Mouse (Mus musculus): Measurements from ENCODE around the gene Tmem39b. TPM values are rescaled to one million over a fixed set of nuclear protein-coding genes. Genes with fewer than 3 reads are reported as not detected.

Gene Tmem39b
- polyA plus RNA-seq, 1 experiment: not detected

- Histone ChIP-seq H3K27ac (ENCODE audit: insufficient read depth, low read depth, low read length) (no peak overlapping the region), H3K4me1 (ENCODE audit: control insufficient read depth, insufficient read depth, low read length) (peaks cover 9% of the 10 kb centered on the region), H3K4me3 (ENCODE audit: insufficient read depth, low read depth, low read length) (no peak overlapping the region)
- 37% methylated on average over 1 of the region's 1 CpGs for WGBS
- TF ChIP-seq CTCF (IDR thresholded peaks at IDR 0.05; ENCODE audit: insufficient read depth, low read depth, low read length) (no peak), POLR2A (IDR thresholded peaks at IDR 0.05; ENCODE audit: insufficient read depth, low read depth, low read length) (no peak)
Measured at GRCm38 (mm10) chr4:129700216-129700615, 3.6 kb upstream of the Tmem39b start.

DNA sequence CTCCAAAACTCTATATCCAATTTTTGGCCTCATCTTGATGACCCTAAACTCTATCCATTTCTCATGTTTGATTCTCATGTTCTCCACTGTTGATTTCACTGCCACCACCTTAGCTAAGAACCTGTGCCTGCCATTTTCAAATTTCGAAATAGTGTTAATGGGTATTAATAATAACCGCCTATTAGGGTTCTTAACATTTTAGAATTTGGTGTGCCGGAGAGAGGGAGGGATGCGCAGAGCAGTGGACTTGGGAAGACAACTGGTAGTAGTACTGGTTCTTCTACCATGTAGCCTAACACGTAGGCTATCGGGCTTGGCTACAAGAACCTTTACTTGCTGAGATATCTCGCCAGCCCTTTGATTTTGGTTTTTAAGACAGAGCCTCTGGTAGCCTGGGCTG is 553 bp upstream of the Tmem39b start:
- Histone ChIP-seq H3K27ac (ENCODE audit: insufficient read depth, low read depth, low read length) (peak overlapping the region; percentile 60), H3K4me3 (ENCODE audit: insufficient read depth, low read depth, low read length) (no peak overlapping the region), H3K4me1 (ENCODE audit: control insufficient read depth, insufficient read depth, low read length) (peaks cover 10% of the 10 kb centered on the region)
- WGBS: 78% methylated on average over 7 of the region's 7 CpGs
- no peak for TF ChIP-seq POLR2A (IDR thresholded peaks at IDR 0.05; ENCODE audit: insufficient read depth, low read depth, low read length)
- TF ChIP-seq CTCF (IDR thresholded peaks at IDR 0.05; ENCODE audit: insufficient read depth, low read depth, low read length): no peak

- TF ChIP-seq POLR2A (IDR thresholded peaks at IDR 0.05; ENCODE audit: insufficient read depth, low read depth, low read length) (no peak), CTCF (IDR thresholded peaks at IDR 0.05; ENCODE audit: insufficient read depth, low read depth, low read length) (no peak)
- WGBS: 18% methylated on average over 6 of the region's 6 CpGs
- no peak overlapping the region for H3K27ac ChIP-seq (ENCODE audit: insufficient read depth, low read depth, low read length)
- peak overlapping the region; percentile 83 for H3K4me3 ChIP-seq (ENCODE audit: insufficient read depth, low read depth, low read length)
- H3K4me1 ChIP-seq (ENCODE audit: control insufficient read depth, insufficient read depth, low read length): peaks cover 7% of the 10 kb centered on the region; the same call in 1 of the 2 replicates
Measured at GRCm38 (mm10) chr4:129695815-129696157, 852 bp downstream of the Tmem39b start.

GRCm38 (mm10) chr4:129684531-129684930 is 12.1 kb downstream of the Tmem39b start:
- Histone ChIP-seq H3K27ac (ENCODE audit: insufficient read depth, low read depth, low read length) (no peak overlapping the region), H3K4me3 (ENCODE audit: insufficient read depth, low read depth, low read length) (no peak overlapping the region), H3K4me1 (ENCODE audit: control insufficient read depth, insufficient read depth, low read length) (no peaks in the 10 kb centered on the region)
- no peak for TF ChIP-seq POLR2A (IDR thresholded peaks at IDR 0.05; ENCODE audit: insufficient read depth, low read depth, low read length)
- TF ChIP-seq CTCF (IDR thresholded peaks at IDR 0.05; ENCODE audit: insufficient read depth, low read depth, low read length): no peak
- WGBS: 94% methylated on average over 6 of the region's 6 CpGs

DNA sequence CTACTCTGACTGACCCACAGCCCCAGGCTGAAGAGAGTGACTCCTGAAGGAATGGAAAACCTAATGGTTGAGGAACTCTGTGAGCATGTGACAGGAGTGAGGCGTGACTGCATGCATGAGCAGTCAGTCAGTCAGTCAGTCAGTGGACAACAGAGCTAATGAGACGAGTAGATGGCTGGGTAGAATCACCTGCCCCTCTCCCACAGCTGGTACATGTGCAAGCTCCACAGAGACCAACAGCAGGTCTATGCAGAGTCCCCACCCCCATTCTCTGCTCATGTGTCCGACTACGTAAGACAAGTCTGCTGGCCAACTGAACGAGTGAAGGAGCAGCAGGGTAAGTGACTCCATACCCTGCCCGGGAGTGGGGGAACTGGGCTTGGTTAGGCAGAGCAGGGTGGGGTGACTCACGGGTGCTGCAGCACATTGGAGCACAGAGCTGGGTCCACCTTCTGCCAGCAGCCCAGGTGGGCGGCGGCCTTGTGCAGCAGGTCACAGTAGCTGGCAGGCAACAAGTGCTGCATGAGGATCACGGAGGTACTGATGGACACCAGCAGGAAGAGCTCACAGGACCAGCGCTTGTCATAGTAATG is 12.6 kb downstream of the Tmem39b start:
- 86% methylated on average over 11 of the region's 11 CpGs for WGBS
- TF ChIP-seq POLR2A (IDR thresholded peaks at IDR 0.05; ENCODE audit: insufficient read depth, low read depth, low read length): no peak
- TF ChIP-seq CTCF (IDR thresholded peaks at IDR 0.05; ENCODE audit: insufficient read depth, low read depth, low read length): no peak

DNA sequence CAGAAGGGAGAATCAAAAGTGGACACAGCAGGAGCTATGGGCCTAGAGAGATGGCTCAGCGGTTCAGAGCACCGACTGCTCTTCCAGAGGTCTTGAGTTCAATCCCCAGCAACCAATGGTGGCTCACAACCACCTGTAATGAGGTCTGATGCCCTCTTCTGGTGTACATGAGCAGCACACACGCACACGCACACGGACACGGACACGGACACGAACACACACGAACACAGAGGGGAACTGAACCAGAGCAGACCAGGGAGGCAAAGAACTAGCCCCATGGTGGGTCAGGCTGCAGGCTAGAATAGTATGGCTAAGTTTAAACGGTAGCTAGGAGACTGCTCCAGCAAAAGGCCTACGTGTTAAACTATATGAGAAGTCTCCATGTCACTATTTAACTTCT is 14.8 kb downstream of the Tmem39b start:
- TF ChIP-seq CTCF (IDR thresholded peaks at IDR 0.05; ENCODE audit: insufficient read depth, low read depth, low read length): no peak
- TF ChIP-seq POLR2A (IDR thresholded peaks at IDR 0.05; ENCODE audit: insufficient read depth, low read depth, low read length): no peak
- 96% methylated on average over 11 of the region's 11 CpGs for WGBS
- Histone ChIP-seq H3K4me3 (ENCODE audit: insufficient read depth, low read depth, low read length) (no peak overlapping the region), H3K4me1 (ENCODE audit: control insufficient read depth, insufficient read depth, low read length) (no peaks in the 10 kb centered on the region), H3K27ac (ENCODE audit: insufficient read depth, low read depth, low read length) (no peak overlapping the region)

More for the DNA sequence above, 12.6 kb downstream of the Tmem39b start:
- no peaks in the 10 kb centered on the region for H3K4me1 ChIP-seq (ENCODE audit: control insufficient read depth, insufficient read depth, low read length)
- H3K27ac ChIP-seq (ENCODE audit: insufficient read depth, low read depth, low read length): no peak overlapping the region
- H3K4me3 ChIP-seq (ENCODE audit: insufficient read depth, low read depth, low read length): no peak overlapping the region

DNA sequence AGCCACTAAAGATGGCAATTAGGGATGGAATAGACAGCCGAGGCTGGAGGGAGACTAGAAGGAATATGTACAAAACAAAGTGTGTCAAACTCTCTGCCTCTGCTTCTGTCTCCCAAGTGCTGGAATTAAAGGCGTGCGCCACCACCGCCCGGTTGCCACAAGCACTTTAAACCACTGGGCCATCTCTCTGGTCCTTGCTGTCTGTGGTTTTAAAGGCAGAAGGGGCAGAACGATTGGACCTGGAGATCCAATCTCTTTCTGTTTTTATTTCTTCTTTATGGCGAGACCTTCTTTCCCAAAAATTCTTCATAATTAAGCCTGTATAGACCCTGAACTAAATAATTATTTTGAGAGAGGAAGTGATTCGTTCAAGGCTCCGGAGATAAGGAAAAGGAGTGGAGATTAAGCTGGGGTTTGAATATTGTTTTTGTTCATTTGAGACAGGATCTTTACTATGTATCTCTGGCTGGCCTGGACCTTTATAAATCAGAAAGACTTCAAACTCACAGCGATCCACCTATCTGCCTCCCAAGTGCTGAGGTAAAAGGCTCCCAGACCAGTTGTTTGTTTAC is 23.7 kb downstream of the Tmem39b start:
- peak overlapping the region; percentile 57 for H3K27ac ChIP-seq (ENCODE audit: insufficient read depth, low read depth, low read length)
- H3K4me3 ChIP-seq (ENCODE audit: insufficient read depth, low read depth, low read length): peak overlapping the region; percentile 63
- no peaks in the 10 kb centered on the region for H3K4me1 ChIP-seq (ENCODE audit: control insufficient read depth, insufficient read depth, low read length)
- WGBS: 4% methylated on average over 10 of the region's 10 CpGs
- TF ChIP-seq CTCF (IDR thresholded peaks at IDR 0.05; ENCODE audit: insufficient read depth, low read depth, low read length) (no peak), POLR2A (IDR thresholded peaks at IDR 0.05; ENCODE audit: insufficient read depth, low read depth, low read length) (no peak)

DNA sequence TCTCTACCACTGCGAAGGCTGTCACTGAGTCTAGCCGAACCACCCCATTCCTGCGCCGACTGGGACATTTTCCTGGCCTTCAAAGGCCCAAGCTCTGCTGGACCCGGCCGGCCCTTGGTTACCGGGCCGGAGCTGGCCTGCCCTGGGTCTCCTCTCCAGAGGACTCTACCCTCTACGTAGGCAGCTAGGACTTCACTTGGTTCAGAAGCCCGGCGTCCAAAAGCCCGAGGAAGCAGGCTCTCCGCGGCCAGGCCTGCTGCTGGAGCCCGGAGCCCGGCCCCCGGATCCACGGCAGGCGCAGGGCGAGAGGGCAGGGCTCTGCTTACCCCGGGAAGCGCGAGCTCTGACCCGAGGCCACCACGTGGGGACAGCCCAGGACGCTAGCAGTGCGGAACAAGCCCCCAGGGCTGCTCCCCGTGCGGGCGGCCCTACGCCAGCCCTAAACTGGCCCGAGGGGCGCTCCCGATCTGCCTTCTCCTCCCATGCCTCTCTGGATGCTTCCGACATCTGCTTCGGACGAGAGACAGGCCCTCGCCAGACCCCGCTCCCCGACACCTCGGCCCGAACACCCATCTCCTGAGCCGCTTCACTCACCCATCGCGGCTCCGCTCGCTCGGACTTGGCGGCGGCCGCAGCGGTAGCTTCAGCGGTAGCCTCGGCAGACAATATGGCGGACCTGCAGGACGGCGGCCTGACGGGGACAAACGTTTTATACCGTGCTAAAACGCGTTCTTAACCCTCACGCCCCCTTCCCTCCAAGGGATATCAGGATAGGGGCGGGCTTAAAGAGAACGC is 24.4 kb downstream of the Tmem39b start, which contains the start of gene Kpna6:
Gene Kpna6, minus strand, starts transcription at position 685 of the 795 bp plus-strand sequence.
- H3K27ac ChIP-seq (ENCODE audit: insufficient read depth, low read depth, low read length): peak within 1 kb of the TSS; percentile 57
- H3K4me1 ChIP-seq (ENCODE audit: control insufficient read depth, insufficient read depth, low read length): no peaks in the 10 kb centered on the region
- H3K4me3 ChIP-seq (ENCODE audit: insufficient read depth, low read depth, low read length): peak within 1 kb of the TSS; percentile 63
- WGBS: under 1% methylated on average over 65 of the region's 65 CpGs
- TF ChIP-seq CTCF (IDR thresholded peaks at IDR 0.05; ENCODE audit: insufficient read depth, low read depth, low read length) (no peak), POLR2A (IDR thresholded peaks at IDR 0.05; ENCODE audit: insufficient read depth, low read depth, low read length) (peak; percentile 62)

GRCm38 (mm10) chr4:129671491-129672082 is 25.1 kb downstream of the Tmem39b start:
- Histone ChIP-seq H3K4me3 (ENCODE audit: insufficient read depth, low read depth, low read length) (peak overlapping the region; percentile 63), H3K27ac (ENCODE audit: insufficient read depth, low read depth, low read length) (no peak overlapping the region), H3K4me1 (ENCODE audit: control insufficient read depth, insufficient read depth, low read length) (no peaks in the 10 kb centered on the region)
- WGBS: 3% methylated on average over 12 of the region's 12 CpGs
- TF ChIP-seq POLR2A (IDR thresholded peaks at IDR 0.05; ENCODE audit: insufficient read depth, low read depth, low read length) (no peak), CTCF (IDR thresholded peaks at IDR 0.05; ENCODE audit: insufficient read depth, low read depth, low read length) (no peak)
